ENCODE assay signal across 9 mouse cellular contexts in genomic region chr11:121176285-121177270, GRCm38 (mm10). TPM values are rescaled to one million over a fixed set of nuclear protein-coding genes. Genes with fewer than 3 reads are reported as not detected.
DNase-seq lines count a peak whose midpoint lies in the region; ATAC-seq and TF ChIP-seq lines count a peak whose summit lies in the region.
"Had no signal": no experiment of that assay in that cellular context is flagged by ENCODE, and none has a peak within 500 bp of the region (broad histone marks: within the 10 kb centered on the region; RNA-seq: fewer than 3 reads in every experiment).

No protein-coding gene starts in this region.

- peak overlapping the region; percentile 5; the same call in 1 of the 2 replicates for H3K9ac ChIP-seq in embryonic facial prominence, embryonic 14.5 days (ENCODE audit: low read depth, low read length)
- no peak overlapping the region for H3K9ac ChIP-seq in hindbrain, embryonic 14.5 days
- no peak overlapping the region for H3K9ac ChIP-seq in liver, embryonic 11.5 days (ENCODE audit: low read depth, low read length)

- peak; percentile 33 for DNase-seq in right cerebral cortex, adult 18-20 months
- DNase-seq in right cerebral cortex, postnatal 36 days (ENCODE audit: low spot score in 2 of 2) = no peak
- peak; percentile 65 for DNase-seq in embryonic facial prominence, embryonic 14.5 days (ENCODE audit: low spot score)
- DNase-seq in hindbrain, embryonic 14.5 days (ENCODE audit: low spot score) = peak; percentile 68
- peak; percentile 50 for DNase-seq in liver, embryonic 11.5 days (ENCODE audit: low spot score)
- DNase-seq in urinary bladder, postnatal 14 days (ENCODE audit: low spot score) = peak; percentile 68

- no peaks in the 10 kb centered on the region for H3K27me3 ChIP-seq in embryonic facial prominence, embryonic 14.5 days (replicated peaks; ENCODE audit: control insufficient read depth, insufficient read depth, low read length)
- no peaks in the 10 kb centered on the region for H3K27me3 ChIP-seq in hindbrain, embryonic 14.5 days (ENCODE audit: control insufficient read depth, insufficient read depth, low read length)
- no peaks in the 10 kb centered on the region for H3K27me3 ChIP-seq in liver, embryonic 11.5 days (replicated peaks; ENCODE audit: control insufficient read depth, insufficient read depth, low read length)

- H3K9me3 ChIP-seq in embryonic facial prominence, embryonic 14.5 days (ENCODE audit: control insufficient read depth, low read length) = no peaks in the 10 kb centered on the region
- no peaks in the 10 kb centered on the region for H3K9me3 ChIP-seq in hindbrain, embryonic 14.5 days (ENCODE audit: control insufficient read depth, low read length)
- H3K9me3 ChIP-seq in liver, embryonic 11.5 days (ENCODE audit: control insufficient read depth, low read length) = no peaks in the 10 kb centered on the region

- no peak overlapping the region for H3K4me3 ChIP-seq in bone marrow macrophage, adult 2 months (ENCODE audit: insufficient read depth, low read length)
- no peak overlapping the region for H3K4me3 ChIP-seq in embryonic facial prominence, embryonic 14.5 days (ENCODE audit: low read depth, low read length)
- H3K4me3 ChIP-seq in hindbrain, embryonic 14.5 days (replicated peaks; ENCODE audit: low read length) = no peak overlapping the region
- no peak overlapping the region for H3K4me3 ChIP-seq in liver, embryonic 11.5 days (ENCODE audit: low read depth, low read length)

- WGBS in embryonic facial prominence, embryonic 14.5 days = 55% methylated on average over 12 of the region's 12 CpGs
- 56% methylated on average over 12 of the region's 12 CpGs for WGBS in hindbrain, embryonic 14.5 days
- WGBS in liver, embryonic 11.5 days = 55% methylated on average over 12 of the region's 12 CpGs

- TF ChIP-seq POLR2A in bone marrow macrophage, adult 2 months (IDR thresholded peaks at IDR 0.05; ENCODE audit: borderline replicate concordance, low read depth, low read length) = no peak

- no peak overlapping the region for H3K4me2 ChIP-seq in embryonic facial prominence, embryonic 14.5 days (ENCODE audit: low read depth, low read length)
- no peak overlapping the region for H3K4me2 ChIP-seq in hindbrain, embryonic 14.5 days (replicated peaks)
- H3K4me2 ChIP-seq in liver, embryonic 11.5 days = no peak overlapping the region

- H3K36me3 ChIP-seq in embryonic facial prominence, embryonic 14.5 days (ENCODE audit: control insufficient read depth, insufficient read depth, low read length) = no peaks in the 10 kb centered on the region
- peaks cover 11% of the 10 kb centered on the region; the same call in 1 of the 2 replicates for H3K36me3 ChIP-seq in hindbrain, embryonic 14.5 days (replicated peaks; ENCODE audit: control insufficient read depth, insufficient read depth)
- H3K36me3 ChIP-seq in liver, embryonic 11.5 days (ENCODE audit: control insufficient read depth, insufficient read depth, low read length) = no peaks in the 10 kb centered on the region

- ATAC-seq in embryonic facial prominence, embryonic 14.5 days (ENCODE audit: low read depth) = peak; percentile 36
- no peak; the same call in 1 of the 2 replicates for ATAC-seq in hindbrain, embryonic 14.5 days (ENCODE audit: low FRiP score)
- ATAC-seq in liver, embryonic 11.5 days (replicated peaks; ENCODE audit: low FRiP score) = peak; percentile 62
- peak; percentile 57; the same call in 1 of the 2 replicates for ATAC-seq in neutrophil, adult 5-6 weeks (ENCODE audit: extremely low read depth, insufficient number of reproducible peaks, low FRiP score, poor library complexity, severe bottlenecking)

- TF ChIP-seq CTCF in bone marrow macrophage, adult 2 months (IDR thresholded peaks at IDR 0.05; ENCODE audit: low read depth, low read length) = peak; percentile 70

- H3K4me1 ChIP-seq in bone marrow macrophage, adult 2 months (ENCODE audit: control insufficient read depth, insufficient read depth, low read length) = no peaks in the 10 kb centered on the region
- H3K4me1 ChIP-seq in embryonic facial prominence, embryonic 14.5 days (ENCODE audit: control insufficient read depth, insufficient read depth, low read length) = no peaks in the 10 kb centered on the region
- H3K4me1 ChIP-seq in hindbrain, embryonic 14.5 days (replicated peaks; ENCODE audit: control insufficient read depth, insufficient read depth, low read length) = peaks cover 5% of the 10 kb centered on the region; the same call in 1 of the 2 replicates
- 0 out of 2 replicates have a peak, but pooled peaks cover 4% of the 10 kb centered on the region for H3K4me1 ChIP-seq in liver, embryonic 11.5 days (replicated peaks; ENCODE audit: control insufficient read depth, insufficient read depth, low read length)

- H3K27ac ChIP-seq in bone marrow macrophage, adult 2 months (ENCODE audit: insufficient read depth, low read depth, low read length) = no peak overlapping the region
- no peak overlapping the region for H3K27ac ChIP-seq in embryonic facial prominence, embryonic 14.5 days (replicated peaks; ENCODE audit: low read depth, low read length)
- no peak overlapping the region for H3K27ac ChIP-seq in hindbrain, embryonic 14.5 days
- H3K27ac ChIP-seq in liver, embryonic 11.5 days (ENCODE audit: low read depth, low read length) = no peak overlapping the region

RNA-seq across cellular contexts. Expression of gene Uts2r, which starts 16.5 kb away (rescaled TPM):
- polyA plus RNA-seq in bone marrow macrophage, adult 2 months (2012; ENCODE audit: insufficient read depth, insufficient read length, missing spikeins) = not detected in 2 replicates
- 1.2 and 1.6 TPM in 2 replicates for polyA plus RNA-seq in embryonic facial prominence, embryonic 14.5 days (2014; fragmentation: Nextera tagmentation; extraction: Ambion mirVana)
- 0.19 and 0.99 TPM in 2 replicates for polyA plus RNA-seq in hindbrain, embryonic 14.5 days (2014; fragmentation: Nextera tagmentation; extraction: Ambion mirVana)
- polyA plus RNA-seq in liver, embryonic 11.5 days (2014; fragmentation: Nextera tagmentation; extraction: Ambion mirVana) = not detected in 2 replicates
- total RNA-seq in neutrophil, adult 5-6 weeks (2017) = not detected in 2 replicates

RNA-seq across cellular contexts. Expression of gene Hexdc, which starts 27.7 kb away (rescaled TPM):
- polyA plus RNA-seq in bone marrow macrophage, adult 2 months (2012; ENCODE audit: insufficient read depth, insufficient read length, missing spikeins) = 5.0 and 9.6 TPM in 2 replicates
- 7.3 and 9.0 TPM in 2 replicates for polyA plus RNA-seq in embryonic facial prominence, embryonic 14.5 days (2014; fragmentation: Nextera tagmentation; extraction: Ambion mirVana)
- polyA plus RNA-seq in hindbrain, embryonic 14.5 days (2014; fragmentation: Nextera tagmentation; extraction: Ambion mirVana) = 23.2 and 27.5 TPM in 2 replicates
- polyA plus RNA-seq in liver, embryonic 11.5 days (2014; fragmentation: Nextera tagmentation; extraction: Ambion mirVana) = 5.1 and 5.6 TPM in 2 replicates
- total RNA-seq in neutrophil, adult 5-6 weeks (2017) = 11.5 and 17.3 TPM in 2 replicates

RNA-seq across cellular contexts. Expression of gene Ogfod3, which starts 27.9 kb away (rescaled TPM):
- polyA plus RNA-seq in bone marrow macrophage, adult 2 months (2012; ENCODE audit: insufficient read depth, insufficient read length, missing spikeins) = 12.7 and 17.1 TPM in 2 replicates
- polyA plus RNA-seq in embryonic facial prominence, embryonic 14.5 days (2014; fragmentation: Nextera tagmentation; extraction: Ambion mirVana) = 23.4 and 25.4 TPM in 2 replicates
- 30.3 and 31.1 TPM in 2 replicates for polyA plus RNA-seq in hindbrain, embryonic 14.5 days (2014; fragmentation: Nextera tagmentation; extraction: Ambion mirVana)
- 21.7 and 23.4 TPM in 2 replicates for polyA plus RNA-seq in liver, embryonic 11.5 days (2014; fragmentation: Nextera tagmentation; extraction: Ambion mirVana)
- 5.4 and 6.6 TPM in 2 replicates for total RNA-seq in neutrophil, adult 5-6 weeks (2017)

RNA-seq across cellular contexts. Expression of gene Tex19.1, which starts 30.6 kb away (rescaled TPM):
- not detected in 2 replicates for polyA plus RNA-seq in bone marrow macrophage, adult 2 months (2012; ENCODE audit: insufficient read depth, insufficient read length, missing spikeins)
- polyA plus RNA-seq in embryonic facial prominence, embryonic 14.5 days (2014; fragmentation: Nextera tagmentation; extraction: Ambion mirVana) = not detected in 2 replicates
- polyA plus RNA-seq in hindbrain, embryonic 14.5 days (2014; fragmentation: Nextera tagmentation; extraction: Ambion mirVana) = not detected in 2 replicates
- polyA plus RNA-seq in liver, embryonic 11.5 days (2014; fragmentation: Nextera tagmentation; extraction: Ambion mirVana) = 0.43 and 0.44 TPM in 2 replicates
- not detected in 2 replicates for total RNA-seq in neutrophil, adult 5-6 weeks (2017)
- total RNA-seq: layer of hippocampus, postnatal 14 days had no signal

RNA-seq across cellular contexts. Expression of gene Cybc1, which starts 52.5 kb away (rescaled TPM):
- 67.2 and 67.9 TPM in 2 replicates for polyA plus RNA-seq in bone marrow macrophage, adult 2 months (2012; ENCODE audit: insufficient read depth, insufficient read length, missing spikeins)
- 40.0 and 42.3 TPM in 2 replicates for polyA plus RNA-seq in embryonic facial prominence, embryonic 14.5 days (2014; fragmentation: Nextera tagmentation; extraction: Ambion mirVana)
- 36.3 and 37.5 TPM in 2 replicates for polyA plus RNA-seq in hindbrain, embryonic 14.5 days (2014; fragmentation: Nextera tagmentation; extraction: Ambion mirVana)
- polyA plus RNA-seq in liver, embryonic 11.5 days (2014; fragmentation: Nextera tagmentation; extraction: Ambion mirVana) = 35.1 and 38.2 TPM in 2 replicates
- total RNA-seq in neutrophil, adult 5-6 weeks (2017) = 116 and 134 TPM in 2 replicates

Comparison
In these comparisons a context has a peak if more than half of its experiments do, and no peak if none do; other contexts are left out.
1. DNase-seq: peak in right cerebral cortex, adult 18-20 months (single experiment), embryonic facial prominence, embryonic 14.5 days (single experiment), hindbrain, embryonic 14.5 days (single experiment), liver, embryonic 11.5 days (single experiment) and urinary bladder, postnatal 14 days (single experiment); none in right cerebral cortex, postnatal 36 days (0 of 2).